Mouse (Mus musculus) G1E (cell line): ENCODE measurements around the gene Itgb5. TPM values are rescaled to one million over a fixed set of nuclear protein-coding genes. Genes with fewer than 3 reads are reported as not detected.

Experiments used
- ATAC-seq: 2 replicates; pipeline ENCODE4 v1.8.0; 2016; ENCODE audit warnings: mild to moderate bottlenecking; ENCODE audit not compliant: insufficient number of reproducible peaks, poor library complexity, low FRiP score, severe bottlenecking; ENCODE audit errors: extremely low read depth
- DNase-seq: peaks from one replicate; pipeline ENCODE4 v3.0.0; 2012; ENCODE audit warnings: low spot score
- H3K27me3 ChIP-seq: 2 replicates; pipeline ENCODE4 v1.6.1; 2012; ENCODE audit warnings: mild to moderate bottlenecking, low read length, inconsistent platforms; ENCODE audit not compliant: insufficient read depth
- H3K36me3 ChIP-seq: replicated peaks from 2 replicates; pipeline ENCODE3; 2012; ENCODE audit warnings: mild to moderate bottlenecking, inconsistent platforms
- H3K4me1 ChIP-seq: 2 replicates; pipeline ENCODE4 v1.6.1; 2012; ENCODE audit warnings: low read depth, low read length, inconsistent platforms, mixed read lengths; ENCODE audit not compliant: insufficient read depth
- H3K4me3 ChIP-seq: 2 replicates; pipeline ENCODE4 v1.5.1; 2012; ENCODE audit warnings: low read depth, mild to moderate bottlenecking, inconsistent platforms, low read length, moderate library complexity, mixed read lengths
- H3K9me3 ChIP-seq: replicated peaks from 2 replicates; pipeline ENCODE4 v1.6.1; 2012; ENCODE audit warnings: inconsistent platforms
- CTCF ChIP-seq: IDR thresholded peaks from 2 replicates; pipeline ENCODE4 v1.5.1; 2012; ENCODE audit warnings: low read depth, low read length, inconsistent platforms, mixed read lengths
- GATA1 ChIP-seq: IDR thresholded peaks from 2 replicates; pipeline ENCODE4 v1.6.1; 2012; ENCODE audit warnings: borderline replicate concordance, low read length, inconsistent platforms, mixed read lengths
- GATA2 ChIP-seq: IDR thresholded peaks from 2 replicates; pipeline ENCODE4 v1.6.1; 2012; ENCODE audit warnings: low read depth, low read length, inconsistent platforms, borderline replicate concordance
- POLR2AphosphoS5 ChIP-seq: IDR thresholded peaks from 2 replicates; pipeline ENCODE4 v1.6.1; 2012; ENCODE audit warnings: low read depth, low read length, inconsistent platforms; ENCODE audit not compliant: insufficient replicate concordance
- TAL1 ChIP-seq: conservative IDR thresholded peaks from 2 replicates; pipeline ENCODE4 v1.6.1; 2012; ENCODE audit warnings: low read depth, low read length, inconsistent platforms, mixed read lengths
- polyA plus RNA-seq: library from polyadenylated mRNA; stranded (reverse); fragments of >175 nt; gene quantifications from 2 replicates; pipeline ENCODE4 v1.2.3, GENCODE M21; 2012
- total RNA-seq, 2 experiments: library from RNA; stranded (forward) in 1 of 2; stranded (reverse) in 1 of 2; fragments of 200-1000 nt in 1 of 2; fragments of >200 nt in 1 of 2; fragmentation: Nextera tagmentation in 1 of 2; gene quantifications; 2 replicates each; pipeline ENCODE4 v1.2.3; 2014 to 2017

The Itgb5 gene
- total and polyA plus RNA-seq, 3 experiments: 0.14 to 5.6 (median 1.2) TPM

DNA sequence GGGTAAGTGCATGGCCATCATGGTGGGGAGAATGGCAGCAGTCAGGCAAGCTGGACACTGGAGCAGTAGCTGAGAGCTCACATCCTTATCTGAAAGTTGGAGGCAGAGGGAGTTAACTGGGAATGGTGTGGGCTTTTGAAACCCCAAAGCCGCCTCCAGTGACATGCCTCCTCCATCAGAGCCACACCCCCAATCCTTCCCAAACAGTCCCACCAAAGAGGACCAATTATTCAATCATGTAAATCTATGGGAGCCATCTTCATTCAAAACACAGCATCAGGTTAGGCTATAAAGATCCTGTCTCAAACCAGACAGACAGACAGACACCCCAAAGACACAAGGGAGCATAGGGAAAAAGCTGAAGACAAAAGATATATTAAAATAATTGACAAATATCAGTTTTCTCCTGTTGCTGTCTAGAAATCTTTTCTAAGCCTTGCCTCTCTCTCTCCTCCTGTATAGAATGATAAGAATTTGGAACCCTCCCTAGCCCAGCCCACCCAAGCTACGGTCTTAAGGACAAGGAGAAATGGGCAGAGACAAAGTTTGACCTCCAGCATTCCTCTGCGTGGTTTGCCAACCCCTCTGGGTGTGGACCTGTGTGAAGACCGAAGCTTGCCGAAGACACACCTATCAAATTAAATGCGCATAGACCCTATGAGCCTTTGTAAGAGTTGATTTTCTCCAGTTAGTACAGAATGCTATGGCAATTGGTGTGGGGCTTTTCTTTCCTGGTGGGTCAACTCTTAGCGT lies 10.9 kb upstream of the Itgb5 start:
- no peak overlapping the region for H3K4me3 ChIP-seq
- no peak for ATAC-seq
- DNase-seq: no peak
- H3K27me3 ChIP-seq: peaks cover 42% of the 10 kb centered on the region
- TF ChIP-seq CTCF: no peak
- TF ChIP-seq GATA1: no peak
- TF ChIP-seq POLR2AphosphoS5: no peak
- TF ChIP-seq GATA2: no peak
- TF ChIP-seq TAL1: no peak
- H3K4me1 ChIP-seq: peaks cover 5% of the 10 kb centered on the region; the same call in 1 of the 2 replicates
- H3K9me3 ChIP-seq: peaks cover 5% of the 10 kb centered on the region
- no peaks in the 10 kb centered on the region for H3K36me3 ChIP-seq

DNA sequence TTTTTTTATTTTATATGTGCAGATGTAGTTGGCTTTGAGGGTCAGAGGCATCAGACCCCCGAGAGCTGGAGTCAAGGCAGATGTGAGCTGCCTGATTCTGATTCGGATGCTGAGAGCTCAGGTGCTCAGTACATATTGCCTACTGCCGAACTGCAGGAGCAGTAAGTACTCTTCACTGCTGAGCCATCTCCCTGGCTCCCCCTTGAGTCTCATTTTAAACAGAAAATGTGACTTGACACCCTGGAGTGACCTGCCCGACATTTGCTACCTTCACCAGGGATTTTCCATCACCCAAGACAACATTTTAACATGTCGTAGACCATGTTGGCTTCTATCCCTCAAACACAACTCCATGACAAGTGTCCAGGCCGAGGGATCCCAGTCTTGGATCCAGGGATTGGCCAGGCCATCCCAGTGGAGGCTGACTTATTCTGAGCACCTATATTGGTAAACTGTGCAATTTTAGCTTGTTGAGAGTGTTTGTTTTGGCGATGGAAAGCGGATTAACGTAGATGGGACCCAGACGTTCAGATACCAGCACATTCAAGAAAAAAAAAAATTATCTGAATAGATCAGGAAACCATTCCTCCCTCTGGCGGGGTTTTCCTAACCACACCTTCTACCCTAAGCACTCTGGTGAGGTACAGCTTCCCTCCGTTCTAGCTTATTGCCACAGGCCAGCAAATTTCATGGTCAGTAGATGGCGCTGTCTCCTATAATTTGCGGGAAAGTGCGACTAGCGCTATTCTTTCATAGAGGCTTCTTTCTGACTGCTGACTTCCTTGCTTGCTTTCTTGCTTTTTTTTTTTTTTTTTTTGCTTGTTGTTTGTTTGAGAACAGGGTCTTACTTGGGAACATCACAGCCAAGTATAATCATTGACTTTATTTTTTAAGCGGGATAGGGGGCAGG lies 8.9 kb upstream of the Itgb5 start:
- Histone ChIP-seq H3K36me3 (no peaks in the 10 kb centered on the region), H3K9me3 (peaks cover 5% of the 10 kb centered on the region), H3K4me1 (peaks cover 5% of the 10 kb centered on the region; the same call in 1 of the 2 replicates), H3K4me3 (no peak overlapping the region), H3K27me3 (peaks cover 36% of the 10 kb centered on the region)
- ATAC-seq (peak; percentile 28; the same call in 1 of the 2 replicates), DNase-seq (no peak)
- no peak for TF ChIP-seq GATA1
- no peak for TF ChIP-seq POLR2AphosphoS5
- TF ChIP-seq CTCF: peak; percentile 41; the same call in 1 of the 2 replicates
- TF ChIP-seq TAL1: no peak
- TF ChIP-seq GATA2: no peak

DNA sequence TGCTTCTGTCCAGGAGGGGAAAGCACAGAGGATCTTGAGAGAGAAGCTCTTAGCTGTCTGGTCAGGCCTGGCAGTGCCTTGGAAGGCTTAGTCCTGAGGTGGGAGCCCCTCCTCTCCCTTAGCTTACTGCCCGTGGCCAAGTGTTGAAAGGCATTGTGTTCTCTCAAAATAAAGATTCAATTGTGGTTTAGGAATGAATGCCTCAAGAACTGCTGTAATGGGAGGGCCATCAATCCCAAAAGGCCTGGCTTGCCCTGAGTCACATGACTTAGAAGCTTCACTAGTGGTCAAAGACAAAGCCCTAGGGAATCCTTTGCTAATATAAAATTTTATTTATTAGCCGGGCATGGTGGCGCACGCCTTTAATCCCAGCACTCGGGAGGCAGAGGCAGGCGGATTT lies 4.9 kb upstream of the Itgb5 start:
- peaks cover 6% of the 10 kb centered on the region for H3K9me3 ChIP-seq
- ATAC-seq (no peak), DNase-seq (no peak)
- H3K27me3 ChIP-seq: peaks cover 30% of the 10 kb centered on the region
- H3K36me3 ChIP-seq: no peaks in the 10 kb centered on the region
- TF ChIP-seq TAL1: no peak
- no peak for TF ChIP-seq POLR2AphosphoS5
- TF ChIP-seq GATA1: no peak
- no peak for TF ChIP-seq CTCF
- TF ChIP-seq GATA2: no peak
- H3K4me1 ChIP-seq: peaks cover 5% of the 10 kb centered on the region
- no peak overlapping the region for H3K4me3 ChIP-seq

DNA sequence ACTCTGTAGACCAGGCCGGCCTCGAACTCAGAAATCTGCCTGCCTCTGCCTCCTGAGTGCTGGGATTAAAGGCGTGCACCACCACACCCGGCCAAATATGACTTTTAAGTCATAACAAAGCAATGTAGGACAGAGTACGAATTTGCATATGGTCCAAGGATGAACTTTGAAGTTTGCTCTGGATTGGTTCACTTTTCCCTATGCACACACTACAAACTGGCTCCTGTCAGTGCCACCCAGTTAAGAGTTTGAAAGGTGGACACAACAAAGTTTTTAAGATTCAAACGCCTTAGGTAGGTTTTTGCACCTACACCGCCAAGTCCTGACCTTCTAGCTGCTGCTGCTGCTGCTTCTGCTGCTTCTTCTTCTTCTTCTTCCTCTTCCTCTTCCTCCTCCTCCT lies 969 bp upstream of the Itgb5 start:
- TF ChIP-seq CTCF: no peak
- TF ChIP-seq GATA1: no peak
- H3K36me3 ChIP-seq: no peaks in the 10 kb centered on the region
- peaks cover 19% of the 10 kb centered on the region for H3K27me3 ChIP-seq
- ATAC-seq: no peak
- peaks cover 18% of the 10 kb centered on the region for H3K9me3 ChIP-seq
- H3K4me3 ChIP-seq: no peak overlapping the region
- no peak for DNase-seq
- H3K4me1 ChIP-seq: peaks cover 15% of the 10 kb centered on the region

GRCm38 (mm10) chr16:33829842-33830511 lies 512 bp downstream of the Itgb5 start:
- DNase-seq (no peak), ATAC-seq (no peak)

More at GRCm38 (mm10) chr16:33829842-33830511, 512 bp downstream of the Itgb5 start:
- H3K4me1 ChIP-seq: peaks cover 28% of the 10 kb centered on the region
- H3K9me3 ChIP-seq: peaks cover 18% of the 10 kb centered on the region
- H3K27me3 ChIP-seq: peaks cover 24% of the 10 kb centered on the region
- H3K36me3 ChIP-seq: no peaks in the 10 kb centered on the region
- no peak for TF ChIP-seq GATA1
- no peak for TF ChIP-seq CTCF
- TF ChIP-seq GATA2: no peak
- no peak for TF ChIP-seq POLR2AphosphoS5
- no peak for TF ChIP-seq TAL1
- no peak overlapping the region; the same call in 1 of the 2 replicates for H3K4me3 ChIP-seq
